Mouse (Mus musculus) ES-E14 (cell line): Measurements from ENCODE around the gene Osbpl11.

Experiments
- HCFC1 ChIP-seq: IDR thresholded peaks from 2 replicates; pipeline ENCODE4 v1.6.1; 2012; ENCODE audit warnings: low read length, inconsistent platforms, borderline replicate concordance; ENCODE audit not compliant: insufficient read depth
- MAFK ChIP-seq: IDR thresholded peaks from 2 replicates; pipeline ENCODE4 v1.6.1; 2014; ENCODE audit warnings: mild to moderate bottlenecking, low read depth, low read length, inconsistent platforms; ENCODE audit not compliant: insufficient read depth
- ZC3H11A ChIP-seq: IDR thresholded peaks from 2 replicates; pipeline ENCODE4 v1.6.1; 2012; ENCODE audit warnings: low read depth, mild to moderate bottlenecking, inconsistent platforms, low read length, borderline replicate concordance

GRCm38 (mm10) chr16:33250651-33251120 lies 65.8 kb downstream of the Osbpl11 start:
- TF ChIP-seq ZC3H11A (no peak), MAFK (no peak), HCFC1 (no peak)
